Mouse (Mus musculus) ovary, postnatal 14 days (tissue): ENCODE measurements at regions not wholly inside any gene's neighbourhood (a gene's known extent, or its start where the extent isn't known, plus 50 kb on each side); places are given as distances from the start of the nearest gene placed in this dataset.

Experiments
- DNase-seq: peaks from one replicate; pipeline ENCODE4 v3.0.0; 2022; ENCODE audit warnings: low spot score

DNA sequence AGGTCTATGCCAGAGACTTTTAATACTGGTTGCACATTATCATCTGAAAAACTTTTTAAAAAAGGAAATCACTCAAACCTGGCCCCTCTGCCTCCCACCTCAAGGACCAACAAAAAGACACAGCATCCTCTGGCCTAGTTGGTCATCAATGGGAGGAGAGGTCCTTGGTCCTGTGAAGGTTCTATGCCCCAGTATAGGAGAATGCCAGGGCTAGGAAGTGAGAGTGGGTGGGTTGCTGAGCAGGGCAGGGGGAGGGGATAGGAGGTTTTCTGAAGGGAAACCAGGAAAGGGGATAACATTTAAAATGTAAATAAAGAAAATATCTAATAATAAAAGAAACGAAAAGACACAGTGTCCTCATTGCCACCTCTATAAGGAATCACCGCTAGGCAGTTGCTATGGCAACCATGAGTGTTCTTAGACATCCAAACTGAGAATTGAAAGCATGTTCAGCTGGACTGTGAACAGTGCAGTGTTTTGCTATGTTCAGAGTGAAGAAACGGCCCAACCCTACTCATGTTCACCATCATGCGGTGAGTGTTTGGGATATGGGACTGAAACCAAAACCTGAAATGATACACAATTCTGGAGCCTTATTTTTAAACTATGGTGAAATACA is 82.5 kb upstream of the 4933402D24Rik start:
- no peak for DNase-seq

DNA sequence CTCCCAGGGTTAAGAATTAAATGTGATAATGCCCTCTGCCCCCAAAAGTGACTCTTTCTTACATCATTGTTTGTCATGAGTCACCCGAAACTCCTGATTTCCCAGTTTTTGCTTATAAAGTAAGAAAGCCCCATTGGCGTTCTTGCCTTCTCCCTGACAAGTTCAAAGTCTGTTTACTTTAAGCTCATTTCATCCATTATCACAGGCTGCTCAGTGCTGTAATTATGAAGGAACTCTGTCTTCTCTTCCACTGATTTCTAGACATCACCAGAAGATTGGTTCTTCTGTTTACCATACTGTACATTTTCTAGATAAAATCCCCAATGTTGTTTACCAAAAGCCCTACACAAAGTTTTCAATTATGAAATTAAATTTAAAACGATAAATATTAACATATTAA is 81.2 kb upstream of the 4933402D24Rik start:
- no peak for DNase-seq

DNA sequence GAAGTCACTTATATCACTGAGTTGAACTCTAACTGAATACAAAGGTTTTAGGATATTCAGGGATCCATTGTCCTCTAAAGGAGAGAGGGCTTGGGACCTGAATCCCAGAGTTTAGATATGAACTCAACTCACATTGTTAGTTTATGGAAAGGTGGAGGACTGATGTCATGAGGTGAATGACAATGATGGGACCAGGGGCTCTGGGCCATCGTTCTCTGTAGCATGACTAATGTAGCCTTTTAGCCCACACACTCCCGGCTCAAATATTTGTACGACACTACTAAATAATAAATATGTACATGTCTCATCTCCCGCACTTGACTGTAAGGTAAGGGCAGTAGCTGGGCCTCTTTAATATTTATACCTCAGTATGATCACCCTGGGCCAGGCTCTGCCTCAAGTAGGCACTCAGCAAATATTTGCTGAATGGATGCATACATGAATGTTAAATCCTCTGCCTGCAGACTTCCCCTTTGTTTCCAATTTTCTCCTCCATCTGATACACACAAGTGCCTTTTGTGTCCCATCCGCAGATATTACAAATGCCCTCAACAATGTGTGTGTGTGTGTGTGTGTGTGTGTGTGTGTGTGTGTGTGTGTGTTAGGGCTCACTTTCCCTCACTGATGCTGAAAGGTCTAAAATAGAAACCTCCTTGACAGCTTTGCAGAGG is 59.2 kb upstream of the 4933402D24Rik start:
- no peak for DNase-seq

DNA sequence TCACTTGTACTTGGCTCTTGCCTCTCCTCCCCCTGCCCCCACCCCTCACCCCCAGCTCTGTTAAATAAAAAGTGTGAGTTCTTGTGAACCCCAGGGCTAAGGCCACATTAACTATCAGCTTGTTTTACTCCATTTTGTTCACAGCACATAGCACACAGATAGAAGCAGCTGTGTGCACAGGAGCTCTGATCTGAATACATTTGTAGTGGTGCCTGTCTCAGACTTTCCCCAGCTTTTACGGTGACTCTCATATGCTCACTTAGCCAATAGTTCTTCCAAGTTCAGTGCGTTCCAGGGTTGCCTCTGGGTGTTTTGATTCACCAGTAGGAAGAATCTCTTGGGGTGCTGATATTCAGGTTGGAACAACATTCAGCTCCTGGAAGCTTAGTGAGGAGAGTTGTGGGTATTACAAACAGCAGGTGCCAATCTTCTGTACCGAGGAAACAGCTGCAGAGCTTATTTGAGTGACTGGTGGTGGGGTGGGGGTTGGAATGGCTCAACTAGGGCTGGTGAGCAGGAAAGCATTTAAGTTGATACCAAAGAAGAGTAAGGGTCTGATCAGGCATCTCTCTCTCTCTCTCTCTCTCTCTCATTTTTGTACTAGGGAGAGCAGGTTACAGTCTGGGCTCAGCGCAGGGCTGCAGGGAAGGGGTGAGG is 51.7 kb upstream of the 4933402D24Rik start:
- DNase-seq: no peak

- DNase-seq: no peak
Measured at GRCm38 (mm10) chr1:63819536-63820254, 50.6 kb upstream of the 4933402D24Rik start.
